Mouse (Mus musculus): Measurements from ENCODE around the gene Llcfc1.

Gene Llcfc1

GRCm38 (mm10) chr6:41704123-41704522 is 19.9 kb downstream of the Llcfc1 start, which contains the start of gene Kel:
TSS of gene Kel (minus strand) at chr6:41704339.
- DNase-seq (ENCODE audit: low spot score in 2 of 2) = no peak

GRCm38 (mm10) chr6:41706275-41706674 is 22.0 kb downstream of the Llcfc1 start:
- DNase-seq (ENCODE audit: low spot score in 2 of 2) = no peak

DNA sequence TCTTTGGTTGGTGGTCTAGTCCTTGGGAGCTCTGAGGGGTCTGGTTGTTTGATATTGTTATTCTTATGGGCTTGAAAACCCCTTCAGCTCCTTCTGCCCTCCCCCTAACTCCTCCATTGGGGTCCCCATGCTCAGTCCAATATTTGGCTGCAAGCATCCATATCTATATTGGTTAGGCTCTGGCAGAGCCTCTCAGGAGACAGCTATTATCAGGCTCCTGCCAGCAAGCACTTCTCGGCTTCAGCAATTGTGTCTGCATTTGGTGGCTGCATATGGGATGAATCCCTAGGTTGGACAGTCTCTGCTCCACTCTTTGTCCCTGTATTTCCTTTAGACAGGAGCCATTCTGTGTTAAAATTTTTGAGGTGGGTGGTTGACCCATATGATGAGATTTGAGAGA is 26.1 kb downstream of the Llcfc1 start:
- DNase-seq (ENCODE audit: low spot score in 2 of 2) = no peak

DNA sequence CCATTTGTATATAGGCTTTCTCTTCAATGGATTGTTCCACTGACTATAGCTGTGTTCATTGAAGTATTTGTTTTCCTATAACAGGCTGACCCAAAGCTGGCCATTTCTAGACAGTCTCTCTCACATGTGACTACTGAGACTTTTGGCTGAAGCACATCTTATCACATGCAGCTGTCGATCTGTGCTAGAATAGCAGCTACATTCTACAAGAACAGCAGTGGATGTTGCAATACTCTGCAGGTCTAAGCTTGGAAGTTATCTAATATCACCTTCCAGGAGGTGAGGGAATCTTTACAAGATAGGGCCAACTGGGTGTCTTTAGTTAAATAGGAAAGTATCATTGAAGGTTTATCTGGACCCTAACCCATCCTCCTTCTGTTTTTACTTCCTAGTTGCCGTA is 37.2 kb downstream of the Llcfc1 start:
- DNase-seq (ENCODE audit: low spot score in 2 of 2) = no peak

DNA sequence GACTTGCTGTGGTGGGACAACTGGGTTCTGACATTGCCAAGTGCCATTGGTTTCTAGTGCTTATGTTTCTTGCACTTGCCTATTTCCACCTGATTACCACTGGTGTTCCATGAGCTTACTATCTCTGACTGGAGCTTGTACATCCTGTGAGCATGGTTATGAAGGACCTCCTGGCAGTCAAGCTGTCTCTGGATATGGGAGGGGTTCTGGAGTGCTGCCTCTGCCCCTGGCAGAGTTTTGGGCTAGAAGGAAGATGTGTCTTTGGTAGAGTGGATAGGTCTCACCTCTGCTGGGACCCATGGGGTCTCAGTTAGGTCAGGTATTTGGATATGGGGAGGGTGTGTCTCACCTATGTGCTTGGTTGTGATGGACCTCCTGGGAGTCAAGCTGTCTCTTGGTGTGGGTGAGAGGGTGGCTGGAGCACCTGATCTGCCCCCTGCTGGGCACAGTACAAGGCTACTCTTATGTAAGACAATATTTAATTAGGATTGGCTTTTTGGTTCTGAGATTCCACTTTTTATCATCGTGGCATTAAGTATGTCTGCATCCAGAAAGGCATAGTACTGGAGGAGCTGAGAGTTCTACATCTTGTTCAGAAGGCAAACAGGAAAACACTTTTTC is 43.9 kb downstream of the Llcfc1 start:
- DNase-seq (ENCODE audit: low spot score in 2 of 2) = no peak

- no peak for DNase-seq (ENCODE audit: low spot score in 2 of 2)
Measured at GRCm38 (mm10) chr6:41734719-41735470, 50.7 kb downstream of the Llcfc1 start.
